In the genomic region with DNA sequence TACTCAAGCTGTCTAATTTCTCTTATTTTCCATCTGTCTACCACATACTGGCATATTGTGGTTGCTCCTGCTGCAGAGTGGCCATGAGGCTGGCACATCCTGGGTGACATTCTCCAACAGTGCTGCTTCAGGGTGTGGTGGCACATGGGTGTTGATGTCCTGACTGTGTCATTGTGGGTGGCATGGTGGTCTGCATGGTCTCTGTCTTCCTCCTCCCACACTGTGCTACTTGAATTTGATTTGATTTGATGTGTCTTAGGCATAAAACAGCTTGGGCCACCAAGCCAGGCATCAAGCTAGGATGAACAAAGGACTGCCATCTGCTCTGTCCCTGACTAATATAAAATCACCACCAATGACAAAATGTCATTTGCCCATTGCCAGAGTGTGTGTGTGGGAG, we compare ENCODE assay signal across 20 mouse cellular contexts.
A peak's percentile ranks its signal among the peaks of the same experiment; 100 is the strongest.
DNase-seq lines count a peak whose midpoint lies in the region; ATAC-seq and TF ChIP-seq lines count a peak whose summit lies in the region.
"Had no signal": no experiment of that assay in that cellular context is flagged by ENCODE, and none has a peak within 500 bp of the region (broad histone marks: within the 10 kb centered on the region; RNA-seq: fewer than 3 reads in every experiment).

No protein-coding gene starts in this region.

- no peak for TF ChIP-seq CTCF in layer of hippocampus, adult 2 months (conservative IDR thresholded peaks at IDR 0.05)

- DNase-seq in forebrain, embryonic 14.5 days (ENCODE audit: low spot score): no peak
- peak; percentile 13 to 23 for DNase-seq in layer of hippocampus, adult 2 months (ENCODE audit: low spot score in 2 of 2)
- no peak for DNase-seq in layer of hippocampus, adult 9-10 months (ENCODE audit: low spot score)
- DNase-seq in retina, embryonic 14.5 days (ENCODE audit: low spot score): peak; percentile 25
- no peak for DNase-seq in retina, postnatal 1 day
- DNase-seq: heart, adult 18-20 months; heart, postnatal 36 days; kidney, adult 9 months; kidney, postnatal 36 days; lung, adult 2 months; lung, postnatal 36 days; right cerebral cortex, postnatal 14 days; thymus, postnatal 36 days had no signal

- no peaks in the 10 kb centered on the region for H3K9me3 ChIP-seq in forebrain, embryonic 14.5 days (replicated peaks; ENCODE audit: control insufficient read depth, low read length)
- H3K9me3 ChIP-seq in forebrain, embryonic 15.5 days: no peaks in the 10 kb centered on the region
- H3K9me3 ChIP-seq: intestine, embryonic 15.5 days; limb, embryonic 12.5 days; liver, embryonic 12.5 days; midbrain, embryonic 10.5 days; neural tube, embryonic 13.5 days had no signal

- no peaks in the 10 kb centered on the region for H3K36me3 ChIP-seq in forebrain, embryonic 14.5 days (ENCODE audit: control insufficient read depth, insufficient read depth, low read length)
- no peaks in the 10 kb centered on the region for H3K36me3 ChIP-seq in forebrain, embryonic 15.5 days
- H3K36me3 ChIP-seq: intestine, embryonic 15.5 days; limb, embryonic 12.5 days; liver, embryonic 12.5 days; midbrain, embryonic 10.5 days; neural tube, embryonic 13.5 days had no signal

- no peak overlapping the region for H3K27ac ChIP-seq in forebrain, embryonic 14.5 days (ENCODE audit: low read depth, low read length)
- no peak overlapping the region for H3K27ac ChIP-seq in forebrain, embryonic 15.5 days (replicated peaks)
- peak overlapping the region; percentile 29; the same call in 1 of the 2 replicates for H3K27ac ChIP-seq in layer of hippocampus, adult 2 months
- H3K27ac ChIP-seq: intestine, embryonic 15.5 days; limb, embryonic 12.5 days; liver, embryonic 12.5 days; midbrain, embryonic 10.5 days; neural tube, embryonic 13.5 days had no signal

- H3K4me2 ChIP-seq in forebrain, embryonic 14.5 days (ENCODE audit: low read length): no peak overlapping the region
- no peak overlapping the region for H3K4me2 ChIP-seq in forebrain, embryonic 15.5 days (replicated peaks)
- H3K4me2 ChIP-seq: intestine, embryonic 15.5 days; limb, embryonic 12.5 days; liver, embryonic 12.5 days; neural tube, embryonic 13.5 days had no signal

- no peaks in the 10 kb centered on the region for H3K4me1 ChIP-seq in forebrain, embryonic 14.5 days (ENCODE audit: control insufficient read depth, insufficient read depth, low read length)
- no peaks in the 10 kb centered on the region for H3K4me1 ChIP-seq in forebrain, embryonic 15.5 days
- H3K4me1 ChIP-seq: intestine, embryonic 15.5 days; limb, embryonic 12.5 days; liver, embryonic 12.5 days; midbrain, embryonic 10.5 days; neural tube, embryonic 13.5 days had no signal

- H3K4me3 ChIP-seq in forebrain, embryonic 14.5 days (ENCODE audit: low read depth, low read length): no peak overlapping the region
- no peak overlapping the region for H3K4me3 ChIP-seq in forebrain, embryonic 15.5 days
- no peak overlapping the region for H3K4me3 ChIP-seq in layer of hippocampus, adult 2 months
- H3K4me3 ChIP-seq: intestine, embryonic 15.5 days; limb, embryonic 12.5 days; liver, embryonic 12.5 days; midbrain, embryonic 10.5 days; neural tube, embryonic 13.5 days had no signal

- ATAC-seq in forebrain, embryonic 14.5 days: 0 out of 2 replicates have a peak, but pooled peaks have one; percentile 15
- no peak; the same call in 1 of the 2 replicates for ATAC-seq in forebrain, embryonic 15.5 days (replicated peaks)
- ATAC-seq in granulocyte monocyte progenitor cell, adult 5-6 weeks (replicated peaks; ENCODE audit: poor library complexity, severe bottlenecking): no peak
- ATAC-seq: intestine, embryonic 15.5 days; liver, embryonic 12.5 days had no signal

- H3K9ac ChIP-seq in forebrain, embryonic 14.5 days (ENCODE audit: low read length): no peak overlapping the region
- no peak overlapping the region for H3K9ac ChIP-seq in forebrain, embryonic 15.5 days (replicated peaks)
- H3K9ac ChIP-seq: intestine, embryonic 15.5 days; limb, embryonic 12.5 days; liver, embryonic 12.5 days; neural tube, embryonic 13.5 days had no signal

- no peaks in the 10 kb centered on the region for H3K27me3 ChIP-seq in forebrain, embryonic 14.5 days (replicated peaks; ENCODE audit: control insufficient read depth, insufficient read depth, low read length)
- no peaks in the 10 kb centered on the region for H3K27me3 ChIP-seq in forebrain, embryonic 15.5 days
- H3K27me3 ChIP-seq: intestine, embryonic 15.5 days; limb, embryonic 12.5 days; liver, embryonic 12.5 days; neural tube, embryonic 13.5 days had no signal

Comparison
In these comparisons a context has a peak if more than half of its experiments do, and no peak if none do; other contexts are left out.
1. DNase-seq: peak in layer of hippocampus, adult 2 months (2 of 2) and retina, embryonic 14.5 days (single experiment); none in forebrain, embryonic 14.5 days (single experiment), layer of hippocampus, adult 9-10 months (single experiment) and retina, postnatal 1 day (single experiment).